Mouse (Mus musculus): ENCODE results near the gene Itgad.

The Itgad gene

DNA sequence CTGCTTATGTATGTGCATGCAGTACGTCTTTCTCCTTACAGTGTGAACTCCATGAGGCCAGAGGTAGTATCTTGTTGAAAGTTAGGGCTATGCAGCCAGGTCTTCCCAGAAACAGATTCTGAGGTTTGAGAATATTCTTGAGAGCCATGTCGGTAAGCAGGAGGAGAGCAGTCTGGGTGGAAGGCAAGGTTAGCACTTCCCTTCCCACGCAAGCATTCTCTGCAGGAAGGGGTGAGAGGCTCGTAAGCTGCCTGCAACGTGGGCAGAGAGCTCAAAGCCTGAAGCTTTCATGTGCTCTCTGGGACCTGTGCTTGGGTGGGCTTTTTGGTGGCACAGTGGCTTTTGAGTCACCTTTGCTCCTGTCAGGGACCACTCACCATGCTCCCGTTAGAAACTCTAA is 26.4 kb downstream of the Itgad start:
- DNase-seq: no peak

DNA sequence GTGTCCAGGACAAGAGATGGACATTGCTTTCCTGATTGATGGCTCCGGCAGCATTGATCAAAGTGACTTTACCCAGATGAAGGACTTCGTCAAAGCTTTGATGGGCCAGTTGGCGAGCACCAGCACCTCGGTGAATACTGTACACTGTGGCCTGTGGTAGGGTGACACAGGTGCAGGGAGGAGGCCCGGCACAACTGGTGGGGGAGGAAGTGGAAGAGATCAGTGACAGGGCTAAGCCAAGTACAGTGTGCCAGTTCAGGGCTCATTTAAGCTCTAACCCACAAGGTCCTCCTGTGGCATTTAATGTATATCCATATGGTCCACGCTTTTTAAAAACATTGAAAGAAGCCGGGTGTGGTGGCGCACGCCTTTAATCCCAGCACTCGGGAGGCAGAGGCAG is 27.5 kb downstream of the Itgad start:
- no peak for DNase-seq

DNA sequence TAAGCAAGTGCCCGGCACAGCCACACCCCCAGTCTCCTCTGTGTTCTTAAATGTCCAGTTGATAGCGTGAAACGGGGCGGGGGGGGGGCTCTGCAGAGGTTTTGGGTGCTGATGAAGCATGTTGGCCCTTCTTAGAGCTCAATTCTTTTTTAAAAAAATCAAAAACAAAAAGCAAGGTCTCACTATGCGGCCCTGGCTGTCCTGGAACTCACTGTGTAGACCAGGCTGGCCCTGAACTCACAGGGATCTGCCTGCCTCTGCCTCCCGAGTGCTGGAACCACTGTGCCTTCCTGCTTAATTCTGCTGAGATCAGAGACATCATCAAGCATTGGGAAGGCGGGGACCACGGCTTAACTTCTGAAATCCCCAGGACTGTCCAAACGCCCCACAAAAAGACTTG is 47.4 kb downstream of the Itgad start:
- DNase-seq: no peak

GRCm38 (mm10) chr7:128203071-128203470 is 48.9 kb downstream of the Itgad start:
- no peak for DNase-seq

DNA sequence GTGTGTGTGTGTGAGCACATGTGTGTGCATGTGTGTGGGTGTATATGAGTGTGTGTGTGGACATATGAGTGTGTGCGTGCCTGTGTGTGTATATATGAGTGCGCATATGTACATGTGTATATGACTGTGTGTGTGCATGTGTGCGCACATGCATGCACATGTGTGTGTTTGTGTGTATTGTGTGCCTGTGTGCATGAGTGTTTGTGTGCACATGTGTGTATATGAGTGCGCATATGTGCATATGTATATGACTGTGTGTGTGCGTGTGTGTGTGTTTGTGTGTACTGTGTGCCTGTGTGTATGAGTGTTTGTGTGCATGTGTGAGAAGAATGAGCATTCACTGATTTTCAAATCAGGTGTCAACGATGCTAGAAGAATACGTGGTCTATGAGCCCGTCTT is 50.0 kb downstream of the Itgad start:
- no peak for DNase-seq

DNA sequence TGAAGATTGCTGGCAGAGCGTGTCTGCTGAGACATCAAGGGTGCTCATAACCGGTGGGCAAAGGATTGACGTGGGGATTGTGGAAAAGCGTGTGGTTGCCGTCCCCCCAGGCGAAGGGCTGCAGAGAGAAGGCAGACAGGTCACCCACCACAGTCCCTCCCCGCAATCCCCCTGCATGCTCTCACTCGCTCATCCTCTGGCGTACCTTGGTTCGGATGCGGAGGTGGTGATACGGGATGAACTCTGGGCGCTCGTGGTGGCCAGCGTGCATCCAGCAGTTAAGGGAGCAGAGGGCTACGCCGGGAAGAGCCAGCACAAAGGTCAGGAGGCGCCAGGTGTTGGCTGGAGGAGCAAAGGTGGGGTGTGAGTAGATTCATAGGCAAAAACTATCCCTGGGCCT is 51.5 kb downstream of the Itgad start:
- DNase-seq: no peak

DNA sequence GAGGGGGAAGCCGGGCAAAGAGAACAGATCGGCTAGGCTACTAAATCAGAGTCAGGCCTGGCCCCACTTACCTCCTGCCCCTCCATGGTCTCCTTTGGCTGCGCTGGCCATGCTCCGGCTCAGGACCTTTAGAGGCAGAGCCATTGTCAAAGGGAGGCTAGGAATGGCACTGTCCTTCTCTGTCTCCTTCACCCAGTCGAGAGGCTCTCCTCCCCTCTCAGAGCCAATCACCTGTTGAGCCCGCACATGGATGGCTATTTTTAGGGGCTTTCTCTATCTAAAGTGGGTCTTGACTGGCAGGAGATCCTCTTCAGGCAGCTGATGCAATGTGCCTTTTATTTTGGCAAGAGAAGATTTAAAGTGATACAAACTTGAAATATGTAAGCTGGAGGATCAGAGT is 52.0 kb downstream of the Itgad start, which contains the start of gene Cox6a2:
Gene Cox6a2 (minus strand): TSS at position 236 of the 400 bp plus-strand sequence.
- DNase-seq: no peak

DNA sequence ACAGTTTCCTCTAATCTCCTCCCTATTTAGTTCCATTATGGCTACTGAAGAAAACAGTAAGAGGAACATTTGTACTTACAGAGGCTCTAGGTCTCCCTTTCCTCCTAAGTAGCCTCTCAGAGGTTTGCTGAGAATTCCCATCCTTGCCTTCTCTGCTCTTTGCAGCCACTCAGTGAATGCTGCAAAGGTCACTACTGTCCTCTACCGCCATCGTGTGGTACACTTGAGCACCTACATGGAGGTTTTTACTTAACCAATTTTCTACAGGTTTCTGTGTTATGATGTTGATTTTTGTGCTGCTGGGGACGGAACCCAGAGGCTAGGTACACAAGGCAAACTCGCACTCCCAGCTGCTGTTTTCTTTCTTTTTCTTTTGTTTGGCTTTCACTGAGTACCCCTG is 54.0 kb downstream of the Itgad start:
- DNase-seq: peak in 1 of 2 experiments; percentile 55

GRCm38 (mm10) chr7:128209826-128210225 is 55.6 kb downstream of the Itgad start:
- DNase-seq: no peak

DNA sequence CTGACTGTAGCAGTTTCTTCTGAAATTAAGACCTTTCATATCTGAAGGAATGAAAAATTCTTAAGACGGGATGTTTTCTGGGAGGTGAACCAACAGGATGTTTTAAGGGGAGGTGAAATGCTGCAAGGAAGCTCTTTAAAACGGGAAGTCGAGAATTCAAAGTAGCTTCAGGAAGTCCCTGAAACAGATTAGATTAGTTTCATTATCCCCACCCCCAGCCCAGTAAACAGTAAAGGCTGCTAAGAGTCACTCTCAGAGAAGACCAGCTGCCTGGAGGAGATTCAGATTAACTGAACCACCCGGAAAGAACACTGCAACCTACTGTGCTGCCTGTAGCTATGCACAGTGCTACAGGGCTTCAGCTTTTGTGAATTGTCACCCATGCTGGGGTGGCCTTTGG is 65.8 kb downstream of the Itgad start:
- DNase-seq: no peak

DNA sequence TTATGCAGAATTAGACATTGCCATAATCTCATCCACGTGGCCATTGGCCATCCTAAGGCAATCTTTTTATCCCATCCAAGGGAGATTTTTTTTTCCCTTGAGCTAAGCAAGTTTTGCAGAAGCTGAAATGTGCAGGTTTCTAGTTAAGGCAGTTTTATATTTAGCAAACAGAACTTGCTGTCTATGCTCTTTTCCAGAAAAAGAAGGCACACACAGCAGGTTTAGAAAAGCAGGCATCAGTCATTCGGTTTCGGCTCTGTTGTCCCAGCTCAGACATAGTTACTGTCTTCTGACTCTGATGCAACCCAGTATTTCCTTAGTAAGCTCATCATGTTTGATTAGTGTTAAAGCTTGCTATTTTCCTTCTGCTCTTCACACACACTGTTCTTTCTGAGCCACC is 66.8 kb downstream of the Itgad start:
- no peak for DNase-seq

DNA sequence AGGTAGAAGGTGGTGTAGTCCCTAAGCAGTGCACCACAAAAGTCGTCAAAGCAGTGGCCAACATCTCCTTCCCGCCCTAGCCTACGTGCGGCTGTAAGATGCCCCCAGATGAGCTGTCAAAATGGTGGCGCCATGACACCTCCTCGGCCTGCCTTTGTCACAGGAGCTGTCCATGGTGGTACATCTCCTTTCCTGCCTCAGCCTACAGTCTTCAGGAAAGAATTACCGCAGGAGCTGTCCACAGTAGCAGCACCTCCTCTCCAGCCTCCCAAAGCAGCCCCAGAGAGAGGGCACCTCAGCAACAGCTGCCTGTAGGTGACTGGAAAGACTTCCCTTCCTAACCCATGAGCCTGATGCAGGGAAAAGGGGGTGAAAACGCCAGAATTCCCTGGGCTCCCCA is 77.6 kb downstream of the Itgad start:
- DNase-seq: no peak

DNA sequence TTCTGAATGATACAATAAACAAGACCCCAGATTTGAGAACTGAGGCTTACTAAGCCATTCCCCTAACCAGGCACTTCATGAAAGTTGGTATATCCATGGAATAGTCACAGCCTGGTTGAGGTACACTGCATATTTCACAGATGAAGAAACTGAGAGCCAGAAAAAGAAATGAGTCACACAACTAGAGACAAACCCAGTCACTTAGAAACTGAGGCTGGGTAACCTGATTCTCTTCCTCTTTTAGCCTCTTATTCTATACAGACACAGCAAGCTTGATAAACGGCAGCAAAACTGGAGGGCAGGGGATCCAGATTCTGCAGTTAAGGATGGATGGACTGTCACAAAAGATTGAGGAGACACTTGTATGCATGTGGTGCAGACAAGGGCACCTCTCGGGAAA is 80.6 kb downstream of the Itgad start:
- DNase-seq: no peak

GRCm38 (mm10) chr7:128235481-128235880 is 81.3 kb downstream of the Itgad start:
- no peak for DNase-seq

GRCm38 (mm10) chr7:128236426-128236825 is 82.2 kb downstream of the Itgad start:
- DNase-seq: no peak

DNA sequence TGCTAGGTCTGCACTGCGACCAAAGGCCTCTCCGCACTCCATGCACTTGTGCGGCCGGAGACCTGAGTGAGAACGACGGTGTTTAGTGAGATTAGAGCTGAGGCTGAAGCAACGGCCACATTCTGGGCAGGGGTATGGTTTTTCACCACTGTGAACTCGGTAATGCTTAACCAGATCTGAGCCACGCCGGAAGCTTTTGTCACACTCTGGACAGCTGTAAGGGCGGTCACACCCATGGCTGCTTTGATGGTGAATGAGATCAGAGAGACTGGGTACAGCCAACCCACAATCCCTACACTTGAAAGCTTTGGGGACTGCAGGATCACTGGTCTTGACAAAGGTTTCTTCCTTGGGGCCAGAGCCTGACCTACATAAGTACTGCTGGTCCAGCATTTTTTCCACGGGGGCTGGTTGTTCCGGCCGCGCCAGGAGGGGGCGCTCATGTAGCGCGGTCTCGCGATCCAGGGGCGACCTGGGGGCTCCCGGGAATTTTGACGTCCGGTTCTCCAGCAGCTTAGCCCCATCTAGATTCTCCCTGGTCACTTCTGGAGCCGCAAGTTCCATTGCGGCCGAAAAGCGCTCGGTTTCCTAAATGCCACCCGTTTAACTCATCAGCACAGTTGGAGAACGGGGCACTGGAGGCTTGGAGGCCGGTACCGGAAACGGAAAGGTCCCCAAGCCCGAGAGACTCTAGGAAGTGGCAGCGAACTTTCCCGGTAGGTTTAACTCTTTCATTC is 82.8 kb downstream of the Itgad start, which contains the start of gene Armc5:
Gene Armc5 (plus strand): TSS at position 487 of the 737 bp plus-strand sequence.
- DNase-seq: peak; percentile 69 to 81

GRCm38 (mm10) chr7:128237593-128237926 is 83.4 kb downstream of the Itgad start:
- no peak for DNase-seq

DNA sequence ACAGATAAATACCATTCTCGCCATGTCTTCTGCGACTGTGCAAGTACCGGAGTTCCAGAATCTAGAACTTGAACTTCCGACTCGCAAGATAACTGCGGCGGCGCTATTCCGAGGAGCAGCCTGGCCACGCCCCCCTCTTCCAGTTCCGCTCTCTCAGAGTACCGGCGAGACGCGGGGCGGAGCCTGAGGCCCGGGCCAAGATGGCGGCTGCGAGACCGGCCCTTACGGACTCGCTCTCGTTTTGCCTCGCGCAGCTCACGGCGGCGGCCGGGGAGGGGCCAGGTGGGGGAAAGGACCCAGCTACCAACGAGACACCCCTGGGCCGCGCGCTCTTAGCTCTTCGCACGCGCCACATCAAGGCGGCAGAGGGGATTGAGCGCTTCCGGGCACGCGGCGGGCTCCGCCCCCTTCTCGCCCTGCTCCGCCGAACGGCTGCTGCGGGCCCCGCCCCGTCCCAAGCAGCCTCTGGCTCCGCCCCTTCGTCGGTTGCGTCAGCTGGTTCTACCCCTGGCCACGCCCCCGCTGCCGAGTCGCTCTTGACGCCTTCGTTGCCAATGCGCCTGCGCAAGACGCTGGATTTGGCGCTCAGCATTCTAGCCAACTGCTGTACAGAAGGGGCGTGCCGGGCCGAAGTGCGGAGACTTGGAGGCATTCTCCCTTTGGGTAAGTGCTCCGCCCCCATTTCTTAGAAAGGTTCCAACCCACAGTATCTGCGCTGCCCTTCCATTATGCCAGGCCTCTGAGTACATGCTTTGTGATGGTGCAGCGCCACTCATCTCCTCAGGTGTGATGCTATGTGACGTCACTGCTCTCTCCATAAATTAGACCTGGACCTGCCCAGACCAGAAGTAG is 84.0 kb downstream of the Itgad start, which contains the start of gene 9130023H24Rik:
Gene 9130023H24Rik (minus strand): TSS at position 105 of the 852 bp plus-strand sequence.
- peak; percentile 100 for DNase-seq

DNA sequence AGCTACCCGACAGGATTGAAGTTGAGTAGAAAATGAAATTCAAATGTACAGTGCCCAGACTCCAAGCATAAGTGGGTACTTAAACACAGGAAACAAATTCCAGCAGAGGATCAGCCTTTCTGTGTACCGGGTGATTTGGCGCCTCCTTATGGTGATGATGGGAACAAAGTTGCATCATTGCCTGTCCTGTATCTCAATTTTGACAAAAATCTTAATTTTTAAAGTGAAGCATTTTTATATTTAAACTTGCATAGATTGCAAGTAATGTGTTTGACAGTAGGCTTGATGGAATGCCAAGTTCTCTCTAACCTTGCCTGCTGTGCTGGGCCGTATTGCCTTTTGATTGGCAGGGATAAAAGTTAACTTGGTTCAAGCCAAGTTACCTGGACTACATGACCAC is 84.8 kb downstream of the Itgad start:
- DNase-seq: peak in 1 of 2 experiments; percentile 32

DNA sequence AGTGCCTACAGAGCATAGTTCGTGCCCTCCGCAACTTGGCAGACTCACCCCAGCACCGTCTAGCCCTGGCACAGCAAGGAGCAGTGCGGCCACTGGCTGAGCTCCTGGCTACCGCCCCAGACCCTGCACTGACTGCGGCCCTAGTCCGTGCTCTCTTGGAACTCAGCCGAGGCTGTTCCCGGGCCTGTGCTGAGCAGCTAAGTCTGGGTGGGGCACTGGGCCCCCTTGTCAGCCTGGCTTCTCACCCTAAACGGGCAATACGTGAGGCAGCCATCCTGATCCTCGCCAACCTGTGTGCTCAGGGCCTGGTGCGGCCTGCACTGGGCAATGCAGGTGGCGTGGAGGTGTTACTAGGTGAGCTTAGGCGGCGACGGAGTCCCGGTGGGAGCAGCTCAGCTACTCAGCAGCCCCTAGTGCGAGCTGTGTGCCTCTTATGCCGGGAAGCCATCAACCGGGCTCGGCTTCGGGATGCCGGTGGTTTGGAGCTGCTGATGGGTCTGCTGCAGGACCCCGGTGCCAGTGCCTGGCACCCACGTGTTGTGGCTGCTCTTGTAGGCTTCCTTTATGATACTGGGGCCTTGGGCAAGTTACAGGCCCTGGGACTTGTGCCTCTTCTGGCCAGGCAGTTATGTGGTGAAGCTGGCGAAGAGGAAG is 86.1 kb downstream of the Itgad start:
- DNase-seq: no peak

GRCm38 (mm10) chr7:128242331-128242730 is 88.2 kb downstream of the Itgad start:
- no peak for DNase-seq

DNA sequence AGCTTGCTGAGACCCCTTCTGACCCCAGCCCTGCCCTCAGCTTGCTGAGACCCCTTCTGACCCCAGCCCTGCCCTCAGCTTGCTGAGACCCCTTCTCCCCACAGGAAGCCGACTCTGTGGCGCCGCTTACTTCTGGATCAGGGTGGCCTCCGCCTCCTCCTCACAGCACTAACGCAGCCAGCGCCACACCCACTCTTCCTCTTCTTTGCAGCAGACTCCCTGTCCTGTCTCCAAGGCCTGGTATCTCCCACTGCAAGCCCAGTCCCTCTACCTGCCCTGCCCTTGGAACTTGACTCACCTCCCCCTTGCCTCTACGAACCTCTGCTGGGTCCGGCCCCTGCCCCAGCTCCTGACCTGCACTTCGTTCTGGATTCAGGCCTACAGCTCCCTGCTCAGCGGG is 89.7 kb downstream of the Itgad start:
- no peak for DNase-seq

GRCm38 (mm10) chr7:128244410-128245025 is 90.3 kb downstream of the Itgad start:
- no peak for DNase-seq
